Mouse (Mus musculus): Measurements from ENCODE around the gene Tspan17.

The Tspan17 gene

DNA sequence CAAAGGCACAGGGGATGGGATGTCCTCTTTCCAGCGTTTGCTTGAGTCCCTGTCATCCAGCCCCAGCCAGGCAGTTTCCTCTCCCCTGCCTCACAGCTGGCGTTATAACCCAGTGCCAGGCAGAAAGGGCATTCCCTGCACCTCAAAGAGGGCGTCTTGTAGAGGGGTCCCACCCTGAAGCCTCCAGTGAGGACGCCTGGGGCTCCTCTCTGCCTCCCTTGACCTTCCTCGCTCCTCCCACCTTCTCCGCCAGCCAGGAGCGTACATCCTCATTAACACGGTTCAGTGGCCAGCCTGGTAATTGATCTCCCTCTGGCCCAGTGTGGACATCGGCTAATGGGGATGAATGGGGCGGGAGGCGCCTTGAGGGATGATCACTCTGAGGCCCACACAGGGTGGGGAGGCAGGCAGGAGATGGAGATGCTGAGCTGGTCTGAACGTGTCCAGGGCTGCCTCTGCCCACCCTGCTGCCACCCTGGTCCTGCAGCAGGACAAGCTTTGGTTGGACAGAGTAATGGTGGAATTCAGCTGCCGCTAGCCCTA, 17.3 kb downstream of the Tspan17 start:
- DNase-seq (ENCODE audit: low spot score), result no peak

DNA sequence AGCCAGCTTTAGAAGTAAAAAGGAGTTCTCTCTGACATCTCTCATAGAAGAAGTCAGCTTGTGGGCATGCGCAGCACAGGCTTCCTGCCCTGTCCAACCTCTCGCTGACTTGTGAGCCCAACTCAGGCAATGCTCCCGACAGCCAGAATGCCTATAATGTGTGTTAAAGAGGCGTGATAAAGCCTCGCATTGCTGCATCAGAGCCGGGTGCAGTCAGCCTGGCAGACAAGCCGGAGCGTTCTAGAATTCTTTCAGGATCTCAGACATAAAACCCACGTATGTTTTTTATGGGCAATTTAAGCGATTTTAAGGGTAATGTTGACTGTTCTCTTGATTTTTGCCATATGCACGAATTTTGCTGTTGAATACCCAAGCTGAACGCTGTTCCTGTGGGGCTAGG, 18.9 kb downstream of the Tspan17 start:
- DNase-seq (ENCODE audit: low spot score), result no peak

DNA sequence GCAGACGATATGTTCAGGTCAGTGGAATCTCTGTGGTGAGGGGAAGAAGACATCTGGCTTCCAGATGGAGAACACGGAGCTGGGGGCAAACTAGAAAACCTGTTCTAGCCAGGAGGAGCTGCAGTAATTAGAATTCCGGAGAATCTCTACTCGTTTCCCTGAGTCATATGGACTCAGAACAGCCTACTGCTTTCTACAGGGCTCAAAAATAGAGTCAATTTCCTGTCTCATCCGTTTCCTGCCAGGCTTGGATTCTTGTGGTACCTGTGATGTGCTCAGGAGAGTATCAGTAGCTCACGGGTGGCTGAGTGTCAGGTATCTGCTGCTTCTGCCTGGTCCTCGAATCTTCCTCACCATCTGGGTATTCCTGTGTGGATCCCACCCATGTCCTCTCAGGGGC, 22.3 kb downstream of the Tspan17 start:
- DNase-seq (ENCODE audit: low spot score), result no peak

DNA sequence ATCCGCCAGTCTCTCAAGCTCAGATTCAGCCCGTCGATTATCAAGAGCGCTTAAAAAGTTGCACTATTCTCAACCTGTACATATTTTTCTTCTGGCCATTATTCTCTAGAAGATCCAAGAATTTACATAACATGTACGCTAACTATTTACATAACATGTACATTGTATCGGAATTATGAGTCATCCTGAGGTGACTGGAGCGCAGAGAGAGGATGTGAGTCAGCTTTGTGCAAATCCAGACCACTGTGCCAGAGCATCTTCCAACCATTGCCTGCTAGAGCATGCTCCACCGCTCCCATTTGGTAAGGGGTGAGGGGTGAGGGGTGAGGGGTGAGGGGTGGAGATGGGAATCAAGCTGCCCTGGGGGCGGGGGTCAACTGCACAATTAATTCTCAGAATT, 24.2 kb downstream of the Tspan17 start:
- no peak for DNase-seq (ENCODE audit: low spot score)

DNA sequence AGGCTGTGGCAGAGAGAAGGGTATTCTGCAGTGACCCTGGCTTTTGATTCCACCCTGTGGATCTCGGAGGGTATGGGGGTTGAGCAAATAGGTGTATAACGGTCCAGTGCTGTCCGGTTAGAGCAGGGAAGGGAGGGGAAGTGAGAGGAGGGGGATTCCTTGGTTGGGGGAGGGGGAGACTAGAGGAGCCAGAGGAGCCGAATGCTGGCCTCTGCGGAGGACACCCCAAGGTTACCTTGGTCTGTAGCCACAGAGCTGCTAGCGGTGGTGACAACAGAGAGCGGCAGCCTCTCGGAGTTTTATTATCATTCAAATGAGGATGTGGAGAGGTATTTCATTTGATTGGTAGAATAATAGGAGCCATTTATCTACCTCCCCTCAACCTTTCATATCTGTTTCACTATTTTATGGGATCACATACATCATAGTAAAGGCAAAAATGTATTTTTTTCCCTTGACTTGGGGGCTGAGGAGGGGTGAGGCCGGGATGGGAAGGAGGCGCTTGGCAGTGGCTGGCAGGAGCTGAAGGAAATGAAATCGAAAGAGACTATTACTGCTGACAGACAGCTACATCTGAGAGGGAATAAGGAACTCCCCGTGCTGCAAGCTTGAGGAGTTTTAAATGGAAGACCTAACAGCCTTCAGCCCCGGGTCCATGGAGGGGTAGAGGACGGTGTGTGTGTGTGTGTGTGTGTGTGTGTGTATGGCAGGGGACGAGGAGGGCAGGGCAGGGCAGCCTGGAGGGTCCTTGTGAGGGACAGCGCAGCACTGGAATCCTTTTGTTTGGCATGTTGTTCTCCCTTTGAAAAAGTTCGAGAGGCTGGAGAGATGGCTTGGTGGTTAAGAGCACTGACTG, 29.4 kb downstream of the Tspan17 start:
- no peak for DNase-seq (ENCODE audit: low spot score)

DNA sequence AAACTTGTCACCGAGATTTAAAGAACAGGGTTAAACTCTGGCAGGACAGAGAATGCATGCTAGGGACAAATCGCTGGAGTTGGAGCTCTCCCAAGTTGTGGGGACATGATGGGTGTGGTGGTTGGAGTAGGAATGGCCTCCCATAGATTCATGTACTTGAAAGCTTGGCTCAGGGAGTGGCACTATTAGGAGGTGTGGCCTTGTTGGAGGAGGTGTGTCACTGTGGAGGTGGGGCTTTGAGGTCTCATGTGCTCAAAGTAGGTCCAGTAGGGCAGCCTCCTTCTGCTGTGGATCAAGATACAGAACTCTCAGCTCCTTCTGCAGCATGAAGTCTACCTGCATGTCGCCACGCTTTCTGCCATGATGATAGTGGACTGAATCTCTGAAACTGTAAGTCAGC, 31.9 kb downstream of the Tspan17 start:
- no peak for DNase-seq (ENCODE audit: low spot score)

DNA sequence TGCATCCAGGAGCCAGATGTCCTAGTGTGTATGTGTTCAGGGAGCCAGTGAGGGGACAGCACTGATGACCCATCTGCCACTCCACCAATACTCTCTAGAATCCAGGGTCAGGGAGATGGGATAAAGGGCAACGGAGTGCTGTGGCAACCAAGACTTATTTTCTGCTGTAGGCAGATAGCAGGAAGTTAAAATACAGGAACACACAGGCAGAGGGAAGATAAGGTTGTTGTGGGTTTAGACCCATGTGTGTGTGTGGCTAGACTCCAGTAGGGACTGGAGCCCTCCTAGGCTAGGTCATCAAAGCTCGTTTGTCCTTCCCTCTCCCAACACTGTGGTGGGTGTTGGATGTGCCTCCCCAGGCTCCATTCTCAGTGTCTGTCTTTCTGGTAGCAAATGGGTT, 32.8 kb downstream of the Tspan17 start:
- no peak for DNase-seq (ENCODE audit: low spot score)

DNA sequence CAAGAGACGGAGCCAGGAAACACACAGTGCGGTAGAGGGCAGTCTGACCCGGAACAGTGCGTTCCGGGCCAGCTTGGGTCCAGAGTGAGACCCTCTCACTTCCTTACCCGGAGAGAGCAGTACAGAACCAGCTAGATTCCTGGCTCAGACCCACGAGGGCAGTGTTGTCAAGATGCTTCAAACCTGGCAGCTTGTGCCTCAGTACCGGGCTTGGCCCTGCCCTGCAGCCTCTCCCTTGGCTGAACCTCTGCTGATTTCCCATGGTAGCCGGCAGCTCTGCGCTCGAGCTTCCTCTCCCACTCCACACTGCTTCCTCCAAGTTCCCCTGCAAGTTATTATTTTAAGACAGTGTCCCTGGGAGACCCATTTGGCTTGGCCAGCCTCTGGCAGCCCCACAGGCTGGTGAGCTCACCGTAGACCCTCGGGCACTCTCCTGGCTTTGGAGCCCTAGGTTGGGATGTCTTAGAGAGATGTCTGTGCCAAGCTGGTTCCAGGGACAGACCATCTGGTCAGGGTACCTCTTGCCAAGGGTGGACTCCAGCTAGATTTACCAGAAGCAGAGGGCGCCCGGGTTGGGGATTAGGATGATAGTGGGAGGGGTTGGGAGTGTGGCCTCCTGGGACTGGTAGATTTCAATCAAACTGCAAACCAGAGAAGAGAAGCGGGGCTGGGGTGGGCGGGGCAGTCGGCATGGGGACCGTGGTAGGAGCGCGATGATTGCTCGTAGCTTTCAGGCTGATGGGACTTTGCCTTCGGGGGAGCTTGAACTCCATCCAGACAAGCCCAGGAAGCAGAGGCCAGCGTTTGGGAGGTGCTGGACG, 35.1 kb downstream of the Tspan17 start:
- peak; percentile 25 for DNase-seq (ENCODE audit: low spot score)

DNA sequence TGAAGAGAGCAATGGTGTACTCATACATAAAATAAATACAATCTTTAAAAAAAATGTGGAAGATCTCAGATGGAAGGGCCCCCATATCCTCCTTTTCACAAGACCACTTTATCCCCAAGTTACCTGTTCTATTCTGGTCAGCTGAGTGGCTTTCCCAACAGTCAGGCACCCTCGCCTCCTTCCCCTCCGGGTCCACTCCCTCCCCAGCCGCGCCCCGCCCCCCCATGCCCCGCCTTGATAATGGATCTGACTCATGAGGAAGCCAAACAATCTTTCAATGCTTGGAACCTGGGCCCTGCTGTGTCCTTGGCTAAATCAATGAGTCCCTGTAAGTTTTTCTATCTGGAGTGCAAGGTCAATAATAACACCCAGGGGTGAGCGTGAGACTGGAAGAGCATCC, 38.8 kb downstream of the Tspan17 start:
- no peak for DNase-seq (ENCODE audit: low spot score)

DNA sequence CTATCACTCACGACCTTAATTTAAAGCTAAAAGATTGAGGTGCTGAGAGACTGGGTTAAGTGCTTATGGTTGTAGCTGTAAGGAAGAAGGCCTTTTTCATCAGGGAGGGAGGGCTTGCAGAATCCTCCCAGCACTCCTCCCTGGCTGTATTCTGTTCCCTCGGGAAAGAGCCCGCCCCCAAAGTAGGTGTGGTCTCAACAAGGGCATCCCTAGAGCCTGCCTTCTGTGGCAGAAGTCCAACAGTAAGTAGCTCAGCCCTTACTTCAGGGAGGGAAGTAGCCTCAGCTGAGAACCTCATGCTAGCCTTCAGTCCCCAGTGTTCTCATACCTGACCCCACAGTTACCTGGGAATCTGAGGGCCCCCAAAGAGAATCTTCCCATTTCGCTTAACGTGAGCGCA, 39.3 kb downstream of the Tspan17 start:
- no peak for DNase-seq (ENCODE audit: low spot score)

DNA sequence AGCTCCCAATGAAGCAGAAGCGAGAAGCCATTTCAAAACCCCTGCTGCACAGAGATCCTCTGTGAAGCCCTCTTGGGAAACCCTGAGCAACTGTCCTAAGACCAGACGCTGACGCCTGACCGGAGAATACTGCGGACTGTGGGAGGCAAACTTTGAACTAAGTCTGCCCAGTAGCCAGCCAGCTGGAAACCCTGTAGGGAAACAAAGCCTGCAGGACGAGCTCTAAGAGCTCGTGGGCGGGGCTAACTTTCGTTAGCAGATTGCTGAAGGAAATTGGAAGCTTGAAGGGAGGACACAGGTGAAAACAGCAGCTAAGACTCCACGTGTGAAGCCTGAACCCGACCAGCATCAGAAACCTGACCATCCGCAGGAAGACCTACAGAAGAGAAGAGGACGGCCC, 40.3 kb downstream of the Tspan17 start:
- DNase-seq (ENCODE audit: low spot score), result no peak

DNA sequence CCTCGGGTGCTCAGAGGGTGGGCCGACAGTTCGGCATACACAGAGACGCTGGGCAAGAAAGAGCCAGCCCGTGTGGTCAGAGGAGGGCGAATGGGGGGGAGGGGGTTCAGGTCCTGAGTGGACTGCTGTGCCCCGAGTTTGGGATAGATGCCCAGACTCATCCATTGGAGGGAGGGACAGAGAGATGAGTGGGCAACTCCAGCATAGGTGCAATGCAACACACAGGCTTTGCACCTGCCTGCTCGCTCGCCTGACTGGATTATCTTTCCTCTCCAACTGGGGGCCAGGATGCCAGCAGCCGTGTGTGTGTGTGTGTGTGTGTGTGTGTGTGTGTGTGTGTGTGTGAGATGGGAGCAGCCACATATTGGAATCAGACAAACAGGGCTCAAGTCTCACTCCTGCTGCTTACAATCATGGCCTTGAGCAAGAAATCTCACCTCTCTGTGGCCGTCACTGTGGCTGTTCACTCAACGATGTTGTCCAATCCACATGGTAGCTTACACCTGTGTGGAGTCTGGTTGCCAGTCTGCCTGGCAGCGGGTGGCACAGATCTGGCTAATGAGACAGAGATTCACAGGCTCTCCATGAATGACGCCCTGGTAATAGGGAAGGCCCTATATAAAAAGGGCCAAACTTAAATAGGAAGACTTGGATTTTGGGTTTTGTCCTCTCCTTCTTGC, 47.3 kb downstream of the Tspan17 start:
- DNase-seq (ENCODE audit: low spot score), result no peak

DNA sequence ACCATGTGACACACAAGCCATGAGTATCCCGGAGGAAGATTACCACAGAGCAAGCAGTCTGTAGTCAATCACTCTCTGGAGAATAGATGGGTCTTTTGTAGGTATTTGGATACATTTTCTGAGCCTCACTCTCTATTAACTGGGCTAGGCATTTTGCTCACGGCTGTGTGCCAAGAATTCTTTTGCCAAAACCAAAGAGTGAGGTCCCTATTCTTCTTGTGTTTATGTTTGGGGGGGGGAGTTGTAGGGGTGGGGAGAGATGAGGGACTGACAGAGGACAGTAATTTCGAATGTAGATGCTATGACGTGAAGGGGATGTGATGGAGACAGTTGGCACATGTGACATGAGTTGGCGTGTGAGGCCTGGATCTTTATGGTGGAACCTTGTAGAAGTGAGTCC, 47.9 kb downstream of the Tspan17 start:
- no peak for DNase-seq (ENCODE audit: low spot score)

DNA sequence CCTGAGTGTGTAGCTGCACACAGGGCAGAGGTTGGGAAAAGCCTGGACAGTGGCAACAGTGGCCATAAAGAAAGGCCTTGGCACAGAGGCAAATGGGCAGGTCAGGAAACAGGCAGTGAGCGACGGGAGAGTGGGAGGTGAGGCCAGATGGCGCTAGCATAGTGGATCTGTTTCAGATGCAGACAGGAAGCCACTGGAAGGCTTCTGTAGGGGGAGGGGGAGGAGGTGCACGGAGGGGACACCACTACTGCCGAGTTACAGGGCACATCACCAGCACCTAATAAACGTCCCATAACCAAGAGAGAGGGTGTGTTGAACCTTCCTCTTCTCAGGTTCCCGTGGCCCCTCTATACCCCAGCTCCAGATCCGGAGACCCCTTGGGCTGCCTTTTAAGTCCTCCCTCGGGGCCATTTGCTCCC, 48.3 kb downstream of the Tspan17 start:
- no peak for DNase-seq (ENCODE audit: low spot score)

DNA sequence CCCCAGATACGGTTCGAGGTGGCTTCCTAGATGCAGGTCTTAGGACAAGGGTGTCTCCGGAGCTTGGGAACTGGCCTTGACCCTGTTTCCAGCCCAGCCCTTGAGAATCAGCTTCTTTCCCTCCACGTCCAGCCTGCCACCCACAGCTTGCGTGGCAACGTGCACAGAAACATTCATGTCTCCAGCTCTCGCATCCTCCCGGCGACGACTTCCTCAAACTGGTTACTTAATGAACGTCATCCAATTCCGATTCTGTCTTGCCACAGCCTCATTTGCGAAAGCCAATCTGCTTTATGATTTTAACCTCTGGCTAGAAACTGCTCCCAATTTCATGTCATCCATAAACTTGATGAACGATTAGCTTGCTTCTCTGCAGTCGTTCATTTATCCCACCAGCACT, 49.4 kb downstream of the Tspan17 start:
- DNase-seq (ENCODE audit: low spot score), result no peak

DNA sequence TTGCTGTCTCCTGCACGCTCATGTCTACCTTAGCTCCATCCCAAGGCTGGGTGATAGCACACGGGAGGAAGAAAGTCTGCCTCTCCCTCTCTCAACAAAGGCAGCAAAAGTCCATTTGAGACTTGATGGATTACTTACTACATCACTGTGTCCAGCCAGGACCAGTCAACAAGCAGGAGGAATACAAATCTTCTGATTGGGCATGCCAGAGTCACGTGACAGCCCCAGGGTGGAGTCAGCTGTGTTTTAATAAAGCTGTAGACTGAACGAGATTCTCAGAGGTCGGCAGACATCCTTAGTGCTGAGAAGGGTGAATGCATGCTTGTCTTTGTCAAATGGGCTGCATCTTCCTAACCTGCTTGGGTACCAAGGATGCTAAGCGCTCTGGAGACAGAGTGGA, 50.0 kb downstream of the Tspan17 start:
- DNase-seq (ENCODE audit: low spot score), result no peak

DNA sequence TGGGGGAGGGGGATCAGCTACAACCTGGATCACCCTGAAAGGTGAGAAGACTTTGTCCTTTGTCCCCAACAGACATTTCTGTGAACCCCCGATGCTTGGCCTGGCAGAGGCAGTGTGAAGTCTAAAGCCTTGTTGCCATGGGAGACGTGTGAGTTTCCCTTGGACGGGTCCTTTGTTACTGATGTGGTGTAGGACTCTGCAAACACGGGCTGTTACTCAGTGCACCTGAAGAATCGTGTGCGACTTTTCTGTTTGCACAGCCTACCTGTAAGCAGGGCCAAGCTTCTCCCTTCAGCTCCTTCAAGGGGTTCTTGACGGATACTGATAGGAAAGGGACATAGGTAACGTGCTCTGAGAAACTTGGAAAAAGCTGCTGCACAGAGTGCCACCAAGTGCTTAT, 55.4 kb downstream of the Tspan17 start:
- no peak for DNase-seq (ENCODE audit: low spot score)

All from ovary, postnatal 36 days (tissue).